22 mouse cellular contexts compared by ENCODE assay signal in the genomic region with DNA sequence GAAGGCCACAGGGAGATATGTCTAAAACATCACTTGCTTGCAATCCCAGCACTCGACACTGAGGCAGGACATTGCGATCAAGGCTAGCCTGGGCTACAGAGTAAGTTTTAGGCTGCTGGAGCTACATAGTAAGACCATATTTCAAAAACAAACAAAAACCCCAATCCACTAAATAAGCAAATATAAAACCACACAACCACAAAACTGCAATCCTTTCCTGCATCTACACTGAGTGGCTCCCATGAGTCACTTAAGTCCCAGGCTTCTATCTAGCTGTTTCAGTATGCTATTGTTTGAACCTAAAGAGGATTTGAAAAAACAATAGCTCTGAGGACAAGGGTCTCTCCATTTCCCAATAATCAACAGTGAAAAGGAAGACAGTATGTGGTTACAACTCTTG. TPM values are rescaled to one million over a fixed set of nuclear protein-coding genes. Genes with fewer than 3 reads are reported as not detected.
"Had no signal": no experiment of that assay in that cellular context is flagged by ENCODE, and none has a peak within 500 bp of the region (broad histone marks: within the 10 kb centered on the region; RNA-seq: fewer than 3 reads in every experiment).

No protein-coding gene starts in this region.

- H3K4me3 ChIP-seq: neural tube, embryonic 13.5 days; neural tube, embryonic 15.5 days; stomach, embryonic 15.5 days had no signal

- DNase-seq: retina, postnatal 1 day; right cerebral cortex, adult 18-20 months; right cerebral cortex, postnatal 14 days; right cerebral cortex, postnatal 25 days; right cerebral cortex, postnatal 4 days; spleen, adult 18-20 months; thymus, adult 18-20 months; thymus, adult 2 months; thymus, postnatal 14 days; thymus, postnatal 25 days; thymus, postnatal 36 days; thymus, postnatal 4 days had no signal

- H3K27me3 ChIP-seq: neural tube, embryonic 13.5 days; neural tube, embryonic 15.5 days; stomach, embryonic 15.5 days had no signal

RNA-seq across cellular contexts. Expression of a gene that starts 32.7 kb away (rescaled TPM):
- total RNA-seq: neutrophil, adult 5-6 weeks had no signal
- polyA plus RNA-seq: neural tube, embryonic 13.5 days; small intestine, adult 2 months; stomach, embryonic 14.5 days; stomach, embryonic 15.5 days; stomach, embryonic 16.5 days; stomach, postnatal 0 days; urinary bladder, adult 2 months had no signal

RNA-seq across cellular contexts. Expression of a gene that starts 35.6 kb away (rescaled TPM):
- polyA plus RNA-seq: thymus, postnatal 0 days had no signal
